Mouse (Mus musculus) olfactory bulb, adult 2 months (tissue): ENCODE measurements around the gene Gm13290. TPM values are rescaled to one million over a fixed set of nuclear protein-coding genes. Genes with fewer than 3 reads are reported as not detected.
A peak's percentile ranks its signal among the peaks of the same experiment; 100 is the strongest.
"Not testable (repeated sequence)": the region's sequence is repeated elsewhere in the genome, so short reads cannot be mapped to it uniquely, and the experiment has no call there.

Experiments used
- H3K27ac ChIP-seq: fragments of 200-500 bp; 2 replicates; pipeline ENCODE4 v1.5.1; 2012; ENCODE audit warnings: low read depth, low read length; ENCODE audit not compliant: insufficient read depth
- H3K4me1 ChIP-seq: fragments of 200-500 bp; 2 replicates; pipeline ENCODE4 v1.6.1; 2012; ENCODE audit warnings: low read length; ENCODE audit not compliant: control insufficient read depth, insufficient read depth
- H3K4me3 ChIP-seq: fragments of 200-500 bp; 2 replicates; pipeline ENCODE4 v1.5.1; 2012; ENCODE audit warnings: mild to moderate bottlenecking, low read depth, low read length, moderate library complexity; ENCODE audit not compliant: insufficient read depth
- CTCF ChIP-seq: fragments of 200-500 bp; IDR thresholded peaks from 2 replicates; pipeline ENCODE4 v1.5.1; 2012; ENCODE audit warnings: low read depth, mild to moderate bottlenecking, low read length, moderate library complexity; ENCODE audit not compliant: insufficient read depth
- WGBS: fragments of 180-500 bp; shearing (Covaris S2); methylation state at CpG from one replicate; pipeline ENCODE4 v1.1.7; 2018; 5-methylcytosine and 5-hydroxymethylcytosine counted together
- polyA plus RNA-seq: library from polyadenylated mRNA; stranded (reverse); fragments of >200 nt; gene quantifications from 2 replicates; pipeline ENCODE4 v1.2.4, GENCODE M21; 2012; ENCODE audit warnings: low replicate concordance; ENCODE audit not compliant: missing spikeins, insufficient read depth, insufficient read length

The Gm13290 gene
- polyA plus RNA-seq, 1 experiment: not detected

DNA sequence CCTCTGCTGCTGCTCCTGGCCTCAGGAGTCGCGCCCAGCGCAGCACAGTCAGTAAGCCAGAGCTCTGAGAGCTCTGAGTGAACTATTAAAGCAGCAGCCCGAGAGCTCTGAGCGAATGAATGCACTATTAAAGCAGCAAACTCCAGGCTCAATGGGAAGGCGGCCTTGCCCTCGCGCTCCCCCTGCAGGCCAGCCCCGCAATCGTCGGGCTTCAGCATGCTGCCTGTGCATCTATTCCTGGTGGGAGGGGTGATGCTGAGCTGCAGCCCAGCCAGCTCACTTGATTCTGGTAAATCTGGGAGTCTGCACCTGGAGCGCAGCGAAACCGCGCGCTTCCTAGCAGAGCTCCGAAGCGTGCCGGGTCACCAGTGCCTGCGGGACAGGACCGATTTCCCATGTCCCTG lies 16.0 kb upstream of the Gm13290 start:
- H3K4me1 ChIP-seq, H3K27ac ChIP-seq: not testable (repeated sequence)
- TF ChIP-seq CTCF: peak; percentile 55
- H3K4me3 ChIP-seq: peak overlapping the region; percentile 43
- under 1% methylated on average over 19 of the region's 21 CpGs for WGBS

DNA sequence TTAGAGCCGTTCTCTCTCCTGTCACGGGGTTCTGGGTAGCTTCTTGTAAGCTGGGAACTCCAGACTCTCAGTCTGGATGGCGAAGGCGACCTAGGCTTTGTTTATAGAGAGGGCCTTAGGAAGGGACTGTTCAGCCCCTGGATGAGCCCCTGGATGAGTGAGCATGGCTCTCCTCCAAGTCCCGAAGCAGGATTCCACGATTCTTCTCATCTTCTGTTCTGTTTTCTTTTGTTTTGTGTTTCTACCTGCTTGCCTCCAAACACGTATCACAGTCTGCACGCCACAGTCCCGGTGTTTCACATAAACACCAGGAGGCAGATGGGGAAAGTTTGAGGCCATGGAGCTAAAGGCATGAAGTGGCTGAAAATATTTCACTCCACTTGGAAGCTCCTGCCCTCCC lies 14.9 kb upstream of the Gm13290 start:
- H3K4me3 ChIP-seq, H3K27ac ChIP-seq, H3K4me1 ChIP-seq: not testable (repeated sequence)
- 88% methylated on average over 9 of the region's 9 CpGs for WGBS

DNA sequence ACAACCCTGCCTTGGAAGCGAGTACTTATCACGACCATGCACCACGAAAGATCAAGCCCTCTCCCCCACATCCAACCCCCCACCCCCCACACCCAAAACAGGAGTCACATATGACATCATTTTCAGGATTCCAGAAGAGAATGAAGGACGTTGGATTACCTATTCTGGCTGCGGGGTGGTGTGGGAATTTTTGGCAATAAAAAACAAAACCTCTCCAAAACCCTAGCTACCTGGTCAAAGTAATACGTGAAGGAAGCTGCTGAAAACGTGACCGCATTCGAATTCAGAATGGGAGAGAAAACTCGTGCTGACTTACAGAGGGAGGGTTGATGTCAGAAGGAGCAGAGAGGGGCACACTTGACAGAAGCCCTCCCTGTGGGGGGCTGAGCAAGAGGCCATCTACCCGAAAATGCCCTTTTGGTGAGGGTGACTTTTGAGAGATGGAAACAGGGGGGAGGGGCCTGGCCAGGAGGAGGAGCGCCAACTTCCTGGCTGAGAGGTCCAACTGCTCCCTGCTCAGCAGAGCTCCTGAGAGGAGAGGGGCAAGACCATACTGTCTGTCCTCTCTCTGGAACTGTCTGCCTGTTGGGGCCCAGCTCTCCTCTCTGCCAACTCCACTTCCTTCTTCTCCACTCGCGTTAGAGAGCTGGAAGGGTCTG lies 13.9 kb upstream of the Gm13290 start, which contains the start of gene Gm13283:
Gene Gm13283 (plus strand): TSS at position 510 of the 659 bp plus-strand sequence.
- H3K4me3 ChIP-seq: peak within 1 kb of the TSS; percentile 40
- H3K27ac ChIP-seq, H3K4me1 ChIP-seq: not testable (repeated sequence)
- WGBS: 28% methylated on average over 10 of the region's 14 CpGs

DNA sequence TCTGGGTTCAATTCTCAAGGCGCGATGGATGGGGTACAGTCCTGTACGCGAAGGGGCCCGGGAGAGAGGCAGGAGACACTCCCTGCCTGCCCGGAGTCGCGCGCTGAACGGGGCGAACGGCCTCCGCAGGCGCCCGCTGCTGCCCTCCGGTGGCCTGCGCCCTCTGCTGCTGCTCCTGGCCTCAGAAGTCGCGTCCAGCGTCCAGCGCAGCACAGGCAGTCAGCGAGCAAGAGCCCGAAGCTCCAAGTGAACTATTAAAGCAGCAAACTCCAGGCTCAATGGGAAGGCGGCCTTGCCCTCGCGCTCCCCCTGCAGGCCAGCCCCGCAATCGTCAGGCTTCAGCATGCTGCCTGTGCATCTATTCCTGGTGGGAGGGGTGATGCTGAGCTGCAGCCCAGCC lies 13.2 kb upstream of the Gm13290 start:
- H3K4me3 ChIP-seq: peak overlapping the region; percentile 40

DNA sequence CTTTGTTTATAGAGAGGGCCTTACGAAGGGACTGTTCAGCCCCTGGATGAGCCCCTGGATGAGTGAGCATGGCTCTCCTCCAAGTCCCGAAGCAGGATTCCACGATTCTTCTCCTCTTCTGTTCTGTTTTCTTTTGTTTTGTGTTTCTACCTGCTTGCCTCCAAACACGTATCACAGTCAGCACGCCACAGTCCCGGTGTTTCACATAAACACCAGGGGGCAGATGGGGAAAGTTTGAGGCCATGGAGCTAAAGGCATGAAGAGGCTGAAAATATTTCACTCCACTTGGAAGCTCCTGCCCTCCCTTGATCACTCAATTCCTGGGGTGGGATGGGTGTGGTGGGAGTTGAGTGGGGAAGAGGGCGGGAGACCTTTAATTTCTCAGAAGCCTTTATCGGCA lies 11.9 kb upstream of the Gm13290 start:
- whole genome bisulfite sequencing: 84% methylated on average over 6 of the region's 8 CpGs
- not testable (repeated sequence) for H3K27ac ChIP-seq, H3K4me3 ChIP-seq, H3K4me1 ChIP-seq

More for the DNA sequence above, 13.2 kb upstream of the Gm13290 start:
- WGBS: under 1% methylated on average over 23 of the region's 28 CpGs
- H3K27ac ChIP-seq, H3K4me1 ChIP-seq: not testable (repeated sequence)

DNA sequence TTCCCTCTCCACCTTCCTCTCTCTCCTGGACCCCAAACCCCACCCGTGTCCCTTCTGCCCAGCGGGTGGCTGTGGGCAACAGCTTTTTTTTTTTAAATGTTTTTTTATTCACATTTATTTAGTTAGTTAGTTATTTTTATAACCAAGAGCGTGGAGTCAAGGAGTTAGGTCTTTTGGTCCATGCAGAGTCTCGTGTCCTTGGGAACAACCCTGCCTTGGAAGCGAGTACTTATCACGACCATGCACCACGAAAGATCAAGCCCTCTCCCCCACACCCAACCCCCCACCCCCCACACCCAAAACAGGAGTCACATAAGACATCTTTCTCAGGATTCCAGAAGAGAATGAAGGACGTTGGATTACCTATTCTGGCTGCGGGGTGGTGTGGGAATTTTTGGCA lies 11.3 kb upstream of the Gm13290 start:
- H3K4me1 ChIP-seq, H3K4me3 ChIP-seq, H3K27ac ChIP-seq: not testable (repeated sequence)
- WGBS: 72% methylated on average over 9 of the region's 9 CpGs

DNA sequence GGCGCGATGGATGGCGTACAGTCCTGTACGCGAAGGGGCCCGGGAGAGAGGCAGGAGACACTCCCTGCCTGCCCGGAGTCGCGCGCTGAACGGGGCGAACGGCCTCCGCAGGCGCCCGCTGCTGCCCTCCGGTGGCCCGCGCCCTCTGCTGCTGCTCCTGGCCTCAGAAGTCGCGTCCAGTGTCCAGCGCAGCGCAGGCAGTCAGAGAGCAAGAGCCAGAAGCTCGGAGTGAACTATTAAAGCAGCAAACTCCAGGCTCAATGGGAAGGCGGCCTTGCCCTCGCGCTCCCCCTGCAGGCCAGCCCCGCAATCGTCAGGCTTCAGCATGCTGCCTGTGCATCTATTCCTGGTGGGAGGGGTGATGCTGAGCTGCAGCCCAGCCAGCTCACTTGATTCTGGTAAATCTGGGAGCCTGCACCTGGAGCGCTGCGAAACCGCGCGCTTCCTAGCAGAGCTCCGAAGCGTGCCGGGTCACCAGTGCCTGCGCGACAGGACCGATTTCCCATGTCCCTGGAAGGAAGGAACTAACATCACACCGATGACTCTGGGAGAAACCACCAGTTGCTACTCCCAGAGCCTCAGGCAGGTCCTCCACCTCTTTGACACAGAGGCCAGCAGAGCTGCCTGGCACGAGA lies 10.1 kb upstream of the Gm13290 start:
- H3K4me3 ChIP-seq: peak overlapping the region; percentile 44
- 3% methylated on average over 42 of the region's 42 CpGs for WGBS
- H3K4me1 ChIP-seq, H3K27ac ChIP-seq: not testable (repeated sequence)

DNA sequence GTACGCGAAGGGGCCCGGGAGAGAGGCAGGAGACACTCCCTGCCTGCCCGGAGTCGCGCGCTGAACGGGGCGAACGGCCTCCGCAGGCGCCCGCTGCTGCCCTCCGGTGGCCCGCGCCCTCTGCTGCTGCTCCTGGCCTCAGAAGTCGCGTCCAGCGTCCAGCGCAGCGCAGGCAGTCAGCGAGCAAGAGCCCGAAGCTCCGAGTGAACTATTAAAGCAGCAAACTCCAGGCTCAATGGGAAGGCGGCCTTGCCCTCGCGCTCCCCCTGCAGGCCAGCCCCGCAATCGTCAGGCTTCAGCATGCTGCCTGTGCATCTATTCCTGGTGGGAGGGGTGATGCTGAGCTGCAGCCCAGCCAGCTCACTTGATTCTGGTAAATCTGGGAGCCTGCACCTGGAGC lies 3.0 kb downstream of the Gm13290 start, which contains the start of gene Gm13289:
Gene Gm13289 (plus strand): TSS at position 301 of the 400 bp plus-strand sequence.
- no CpG with 5 or more reads among the region's 29 CpGs for WGBS
- not testable (repeated sequence) for H3K4me1 ChIP-seq, H3K27ac ChIP-seq, H3K4me3 ChIP-seq

DNA sequence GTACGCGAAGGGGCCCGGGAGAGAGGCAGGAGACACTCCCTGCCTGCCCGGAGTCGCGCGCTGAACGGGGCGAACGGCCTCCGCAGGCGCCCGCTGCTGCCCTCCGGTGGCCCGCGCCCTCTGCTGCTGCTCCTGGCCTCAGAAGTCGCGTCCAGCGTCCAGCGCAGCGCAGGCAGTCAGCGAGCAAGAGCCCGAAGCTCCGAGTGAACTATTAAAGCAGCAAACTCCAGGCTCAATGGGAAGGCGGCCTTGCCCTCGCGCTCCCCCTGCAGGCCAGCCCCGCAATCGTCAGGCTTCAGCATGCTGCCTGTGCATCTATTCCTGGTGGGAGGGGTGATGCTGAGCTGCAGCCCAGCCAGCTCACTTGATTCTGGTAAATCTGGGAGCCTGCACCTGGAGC lies 5.9 kb downstream of the Gm13290 start, which contains the start of gene Gm13272:
Gene Gm13272 (plus strand): TSS at position 301 of the 400 bp plus-strand sequence.
- not testable (repeated sequence) for H3K4me3 ChIP-seq, H3K4me1 ChIP-seq, H3K27ac ChIP-seq
- WGBS: no CpG with 5 or more reads among the region's 29 CpGs

DNA sequence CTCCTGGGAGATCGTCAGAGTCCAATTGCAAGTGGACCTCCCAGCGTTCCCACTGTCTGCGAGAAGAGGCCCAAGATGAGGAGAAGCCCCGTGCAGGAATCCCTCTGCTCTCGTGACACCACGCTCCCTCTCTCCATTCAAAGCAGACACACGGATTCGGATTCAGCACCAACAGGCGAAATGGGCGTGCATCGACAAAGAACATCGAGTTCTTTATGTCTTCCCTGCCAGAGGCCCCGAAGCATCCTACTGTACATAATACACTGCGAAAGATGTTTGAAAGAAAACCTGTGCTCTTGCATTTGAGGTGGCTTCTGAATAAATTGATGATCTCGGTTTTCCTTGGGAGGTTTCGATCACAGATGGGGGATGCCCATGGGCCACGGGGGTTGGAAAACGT lies 6.7 kb downstream of the Gm13290 start:
- H3K4me3 ChIP-seq, H3K27ac ChIP-seq, H3K4me1 ChIP-seq: not testable (repeated sequence)
- WGBS: 59% methylated on average over 16 of the region's 18 CpGs

DNA sequence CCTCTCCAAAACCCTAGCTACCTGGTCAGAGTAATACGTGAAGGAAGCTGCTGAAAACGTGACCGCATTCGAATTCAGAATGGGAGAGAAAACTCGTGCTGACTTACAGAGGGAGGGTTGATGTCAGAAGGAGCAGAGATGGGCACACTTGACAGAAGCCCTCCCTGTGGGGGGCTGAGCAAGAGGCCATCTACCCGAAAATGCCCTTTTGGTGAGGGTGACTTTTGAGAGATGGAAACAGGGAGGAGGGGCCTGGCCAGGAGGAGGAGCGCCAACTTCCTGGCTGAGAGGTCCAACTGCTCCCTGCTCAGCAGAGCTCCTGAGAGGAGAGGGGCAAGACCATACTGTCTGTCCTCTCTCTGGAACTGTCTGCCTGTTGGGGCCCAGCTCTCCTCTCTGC lies 8.2 kb downstream of the Gm13290 start, which contains the start of gene Ifnz:
Gene Ifnz (plus strand): TSS at position 301 of the 400 bp plus-strand sequence.
- WGBS: 22% methylated on average over 5 of the region's 7 CpGs
- peak within 1 kb of the TSS; percentile 29; the same call in 1 of the 2 replicates for H3K4me3 ChIP-seq
- H3K4me1 ChIP-seq, H3K27ac ChIP-seq: not testable (repeated sequence)

DNA sequence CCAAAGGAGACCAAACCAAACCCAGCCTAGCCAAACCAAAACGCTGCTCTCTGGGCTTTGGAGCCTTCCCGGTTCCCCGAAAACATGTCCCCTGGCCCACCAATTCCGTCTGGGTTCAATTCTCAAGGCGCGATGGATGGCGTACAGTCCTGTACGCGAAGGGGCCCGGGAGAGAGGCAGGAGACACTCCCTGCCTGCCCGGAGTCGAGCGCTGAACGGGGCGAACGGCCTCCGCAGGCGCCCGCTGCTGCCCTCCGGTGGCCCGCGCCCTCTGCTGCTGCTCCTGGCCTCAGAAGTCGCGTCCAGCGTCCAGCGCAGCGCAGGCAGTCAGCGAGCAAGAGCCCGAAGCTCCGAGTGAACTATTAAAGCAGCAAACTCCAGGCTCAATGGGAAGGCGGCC lies 8.7 kb downstream of the Gm13290 start:
- H3K27ac ChIP-seq, H3K4me1 ChIP-seq: not testable (repeated sequence)
- 0% methylated on average over 11 of the region's 31 CpGs for WGBS
- H3K4me3 ChIP-seq: peak overlapping the region; percentile 29; the same call in 1 of the 2 replicates

DNA sequence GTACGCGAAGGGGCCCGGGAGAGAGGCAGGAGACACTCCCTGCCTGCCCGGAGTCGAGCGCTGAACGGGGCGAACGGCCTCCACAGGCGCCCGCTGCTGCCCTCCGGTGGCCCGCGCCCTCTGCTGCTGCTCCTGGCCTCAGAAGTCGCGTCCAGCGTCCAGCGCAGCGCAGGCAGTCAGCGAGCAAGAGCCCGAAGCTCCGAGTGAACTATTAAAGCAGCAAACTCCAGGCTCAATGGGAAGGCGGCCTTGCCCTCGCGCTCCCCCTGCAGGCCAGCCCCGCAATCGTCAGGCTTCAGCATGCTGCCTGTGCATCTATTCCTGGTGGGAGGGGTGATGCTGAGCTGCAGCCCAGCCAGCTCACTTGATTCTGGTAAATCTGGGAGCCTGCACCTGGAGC lies 11.8 kb downstream of the Gm13290 start, which contains the start of gene Gm13276:
Gene Gm13276 (plus strand): TSS at position 301 of the 400 bp plus-strand sequence.
- not testable (repeated sequence) for H3K27ac ChIP-seq, H3K4me1 ChIP-seq, H3K4me3 ChIP-seq
- no CpG with 5 or more reads among the region's 27 CpGs for WGBS

DNA sequence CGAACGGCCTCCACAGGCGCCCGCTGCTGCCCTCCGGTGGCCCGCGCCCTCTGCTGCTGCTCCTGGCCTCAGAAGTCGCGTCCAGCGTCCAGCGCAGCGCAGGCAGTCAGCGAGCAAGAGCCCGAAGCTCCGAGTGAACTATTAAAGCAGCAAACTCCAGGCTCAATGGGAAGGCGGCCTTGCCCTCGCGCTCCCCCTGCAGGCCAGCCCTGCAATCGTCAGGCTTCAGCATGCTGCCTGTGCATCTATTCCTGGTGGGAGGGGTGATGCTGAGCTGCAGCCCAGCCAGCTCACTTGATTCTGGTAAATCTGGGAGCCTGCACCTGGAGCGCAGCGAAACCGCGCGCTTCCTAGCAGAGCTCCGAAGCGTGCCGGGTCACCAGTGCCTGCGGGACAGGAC lies 14.8 kb downstream of the Gm13290 start, which contains the start of gene Gm13277:
Gene Gm13277 (plus strand): TSS at position 231 of the 400 bp plus-strand sequence.
- not testable (repeated sequence) for H3K27ac ChIP-seq, H3K4me1 ChIP-seq, H3K4me3 ChIP-seq
- WGBS: 0% methylated on average over 3 of the region's 28 CpGs
